Mouse (Mus musculus): ENCODE results near the gene Rack1. TPM values are rescaled to one million over a fixed set of nuclear protein-coding genes. Genes with fewer than 3 reads are reported as not detected.
"Not testable (repeated sequence)": the region's sequence is repeated elsewhere in the genome, so short reads cannot be mapped to it uniquely, and the experiment has no call there.

The Rack1 gene
- total RNA-seq (2021), result 100 to 1,000 TPM; 285 to 287 TPM
- long read RNA-seq, experiment 1, transcript Rack1-201 (8 exons, 1,447 nt), result major isoform, 55 of 61 reads
- long read RNA-seq, experiment 1, partial matches to known transcripts, result 4 of 61 reads
- long read RNA-seq, experiment 1, other reads (novel, unspliced or antisense), result 0 of 61 reads
- long read RNA-seq, experiment 2, transcript Rack1-205 (7 exons, 1,542 nt), result minor isoform, 5 of 141 reads
- long read RNA-seq, experiment 2, transcript Rack1-201 (8 exons, 1,447 nt), result major isoform, 125 of 141 reads
- long read RNA-seq, experiment 2, partial matches to known transcripts, result 10 of 141 reads
- long read RNA-seq, experiment 2, other reads (novel, unspliced or antisense), result 0 of 141 reads

DNA sequence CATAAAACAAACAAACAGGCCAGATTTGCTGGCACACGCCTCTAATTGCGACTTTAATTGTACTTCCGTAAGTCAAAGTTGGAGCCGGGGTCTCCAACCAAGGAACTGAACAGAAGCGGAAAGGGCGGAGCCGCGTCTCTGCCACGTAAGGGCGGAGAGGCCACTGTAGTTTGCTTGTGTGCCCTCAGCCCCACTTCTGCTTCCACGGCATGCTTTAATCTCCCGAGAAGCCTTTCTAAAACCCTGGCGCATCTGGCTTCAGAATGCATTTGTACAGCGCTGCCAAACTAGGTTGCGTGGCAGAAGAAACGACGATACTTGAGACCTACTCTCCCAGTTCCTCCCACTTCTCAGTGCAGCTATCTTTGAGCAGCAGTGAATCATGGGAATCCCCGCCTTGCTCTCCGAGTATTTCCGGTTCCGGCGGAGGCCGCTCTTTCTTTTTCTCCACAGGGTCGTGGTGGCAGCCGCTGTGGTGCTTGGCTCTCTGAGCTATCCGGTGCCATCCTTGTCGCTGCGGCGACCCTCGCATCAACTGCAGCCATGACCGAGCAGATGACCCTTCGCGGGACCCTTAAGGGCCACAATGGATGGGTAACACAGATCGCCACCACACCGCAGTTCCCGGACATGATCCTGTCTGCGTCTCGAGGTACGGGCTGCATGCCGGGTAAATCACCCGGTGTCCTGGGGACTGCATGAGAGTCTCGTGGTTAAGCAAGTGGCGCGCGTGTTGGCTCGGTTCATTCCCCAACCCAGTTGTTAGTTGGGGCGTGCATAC, at the start of gene Rack1:
Gene Rack1 (plus strand): TSS at position 412 of the 781 bp plus-strand sequence.
- peak; percentile 92 to 93 for DNase-seq (ENCODE audit: low spot score in 2 of 2)

GRCm38 (mm10) chr11:48750428-48750827, 49.7 kb upstream of the Rack1 start:
- DNase-seq (ENCODE audit: low spot score in 2 of 2), result no peak

- not testable (repeated sequence) for DNase-seq (ENCODE audit: low spot score in 2 of 2)
Observed at GRCm38 (mm10) chr11:48753534-48753933, 46.6 kb upstream of the Rack1 start.

GRCm38 (mm10) chr11:48759021-48759420, 41.1 kb upstream of the Rack1 start:
- DNase-seq (ENCODE audit: low spot score in 2 of 2), result no peak

DNA sequence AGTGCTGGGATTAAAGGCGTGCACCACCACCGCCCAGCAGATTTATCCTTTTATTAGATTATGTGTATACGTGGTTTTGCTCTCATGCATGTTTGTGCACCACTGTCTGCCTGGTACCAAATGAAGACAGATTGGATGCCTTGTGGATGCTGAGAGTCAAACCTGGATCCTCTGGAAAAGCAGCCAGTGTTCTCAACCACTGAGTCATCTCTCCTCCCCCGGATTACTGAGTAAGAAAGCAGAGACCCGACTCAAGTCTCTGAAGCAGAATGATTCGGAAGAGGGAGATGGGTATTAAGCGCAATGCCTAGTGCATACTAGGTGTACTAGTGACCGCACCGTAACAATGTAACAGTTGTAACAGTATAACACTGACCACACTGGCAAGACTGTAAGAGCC, 36.0 kb upstream of the Rack1 start:
- no peak for DNase-seq (ENCODE audit: low spot score in 2 of 2)

DNA sequence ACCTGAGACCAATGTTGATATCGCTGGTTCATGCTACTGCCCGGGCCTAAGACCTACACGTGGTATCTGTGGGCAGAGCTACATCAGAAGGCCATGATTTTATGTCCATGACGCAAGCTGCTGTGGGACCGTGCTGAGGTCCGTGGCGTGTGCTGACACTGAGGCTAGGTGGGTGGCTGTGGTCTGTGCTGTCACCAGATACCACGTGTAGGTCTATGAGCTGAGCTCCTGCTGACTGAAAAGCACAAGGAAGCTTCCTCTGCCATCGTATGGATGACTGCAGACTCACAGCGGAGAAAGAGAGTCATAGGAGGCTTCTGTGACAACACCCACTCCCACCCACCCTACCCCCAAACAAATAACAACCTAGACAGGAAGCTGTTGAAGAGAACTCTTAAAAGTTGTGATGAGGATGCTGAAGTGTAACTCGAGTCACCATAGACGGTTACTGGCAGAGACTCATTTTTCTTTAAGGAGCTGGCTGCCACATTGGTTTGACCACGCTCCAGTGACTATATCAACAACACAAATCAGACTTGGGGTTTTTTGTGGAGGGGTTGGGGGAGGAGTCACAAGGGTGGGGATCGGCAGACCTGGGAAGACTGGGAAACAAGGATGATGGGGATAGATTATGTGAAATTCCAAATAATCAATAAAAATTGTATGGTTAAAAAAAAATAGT, 32.8 kb upstream of the Rack1 start:
- DNase-seq (ENCODE audit: low spot score in 2 of 2), result no peak

DNA sequence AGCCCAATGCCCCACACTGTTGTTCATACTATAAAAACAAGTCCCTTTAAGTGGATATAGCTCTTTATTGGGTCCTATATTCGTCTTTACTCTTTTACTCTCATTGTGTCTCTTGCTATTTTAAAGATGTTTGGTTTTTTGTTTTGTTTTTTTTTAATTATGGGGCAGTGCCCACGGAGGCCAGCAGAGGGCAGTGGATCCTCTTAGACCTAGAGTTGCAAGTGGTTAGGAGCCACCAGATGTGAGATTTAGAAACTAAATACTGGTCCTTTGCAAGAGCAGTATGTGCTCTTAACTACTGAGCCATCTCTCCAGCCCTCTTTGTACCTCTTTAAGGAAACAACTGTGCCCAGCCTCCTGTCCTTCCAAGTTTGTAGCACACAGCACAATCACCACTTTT, 28.4 kb upstream of the Rack1 start:
- no peak for DNase-seq (ENCODE audit: low spot score in 2 of 2)

- DNase-seq (ENCODE audit: low spot score in 2 of 2), result peak; percentile 60 to 67
Observed at GRCm38 (mm10) chr11:48774443-48775298, 25.5 kb upstream of the Rack1 start.

DNA sequence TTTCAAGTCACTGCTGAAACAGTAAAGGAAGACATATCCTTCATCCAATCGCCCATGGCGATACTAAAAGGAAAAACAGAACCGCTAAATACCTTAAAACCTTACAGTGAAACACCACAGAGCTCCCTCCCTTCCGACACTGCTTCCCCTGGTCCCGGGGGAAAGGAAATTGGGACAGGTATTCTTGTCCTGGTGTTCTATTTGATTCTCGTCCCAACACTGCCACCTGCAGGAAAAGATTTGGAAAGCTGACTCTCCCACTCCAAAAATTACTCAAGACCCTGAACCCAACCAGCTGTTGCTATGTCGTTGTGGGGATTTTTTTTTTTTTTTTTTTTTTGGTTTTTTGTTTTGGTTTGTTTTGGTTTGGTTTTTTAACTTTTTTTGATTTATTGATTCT, 24.6 kb upstream of the Rack1 start:
- DNase-seq (ENCODE audit: low spot score in 2 of 2), result peak; percentile 52 to 72

GRCm38 (mm10) chr11:48776664-48777063, 23.5 kb upstream of the Rack1 start:
- no peak for DNase-seq (ENCODE audit: low spot score in 2 of 2)

- DNase-seq (ENCODE audit: low spot score in 2 of 2), result no peak
Observed at GRCm38 (mm10) chr11:48777303-48777702, 22.8 kb upstream of the Rack1 start.

DNA sequence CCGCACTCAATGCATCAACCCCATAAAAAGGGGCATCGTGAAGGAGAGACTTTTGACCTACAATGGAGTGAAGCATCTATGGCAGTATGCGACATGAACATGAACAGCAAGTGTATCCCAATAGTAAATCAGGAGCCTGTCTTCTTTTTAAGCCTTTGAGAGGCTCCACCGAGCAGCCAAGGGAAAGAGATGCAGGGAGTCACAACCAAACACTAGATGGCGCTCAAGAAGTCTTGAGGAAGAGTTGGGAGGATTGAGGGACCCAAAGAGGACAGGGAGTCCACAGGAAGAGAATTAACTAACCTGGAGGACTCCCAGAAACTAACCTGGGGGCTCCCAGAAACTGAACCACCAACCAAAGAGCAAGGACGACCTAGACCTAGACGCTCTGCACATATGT, 20.7 kb upstream of the Rack1 start:
- no peak for DNase-seq (ENCODE audit: low spot score in 2 of 2)

GRCm38 (mm10) chr11:48782243-48782642, 17.9 kb upstream of the Rack1 start:
- DNase-seq (ENCODE audit: low spot score in 2 of 2), result no peak

GRCm38 (mm10) chr11:48787455-48788211, 12.5 kb upstream of the Rack1 start:
- DNase-seq (ENCODE audit: low spot score in 2 of 2), result no peak

- peak; percentile 73 to 87 for DNase-seq (ENCODE audit: low spot score in 2 of 2)
Observed at GRCm38 (mm10) chr11:48788311-48789089, 11.6 kb upstream of the Rack1 start.

DNA sequence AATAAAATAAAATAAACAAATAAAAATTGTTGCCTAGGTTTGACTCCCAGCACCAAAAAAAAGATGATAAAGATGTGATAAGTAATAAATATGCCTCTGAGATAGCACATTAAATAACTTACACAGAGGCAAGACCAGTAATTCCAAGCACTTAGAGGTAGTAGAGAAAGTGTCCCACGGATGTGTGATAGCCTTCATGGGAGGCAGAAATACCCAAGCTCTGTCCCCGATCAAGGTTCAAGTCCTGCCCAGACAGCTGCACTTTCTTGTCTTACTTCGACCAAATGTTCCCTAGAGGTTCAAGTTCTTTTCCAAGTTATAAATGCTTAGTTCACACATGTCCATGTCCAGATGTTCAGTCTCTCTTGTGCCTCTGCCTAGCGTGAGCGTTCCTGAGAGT, 10.9 kb upstream of the Rack1 start:
- no peak for DNase-seq (ENCODE audit: low spot score in 2 of 2)

- peak; percentile 80 to 88 for DNase-seq (ENCODE audit: low spot score in 2 of 2)
Observed at GRCm38 (mm10) chr11:48789973-48790823, 9.9 kb upstream of the Rack1 start.

DNA sequence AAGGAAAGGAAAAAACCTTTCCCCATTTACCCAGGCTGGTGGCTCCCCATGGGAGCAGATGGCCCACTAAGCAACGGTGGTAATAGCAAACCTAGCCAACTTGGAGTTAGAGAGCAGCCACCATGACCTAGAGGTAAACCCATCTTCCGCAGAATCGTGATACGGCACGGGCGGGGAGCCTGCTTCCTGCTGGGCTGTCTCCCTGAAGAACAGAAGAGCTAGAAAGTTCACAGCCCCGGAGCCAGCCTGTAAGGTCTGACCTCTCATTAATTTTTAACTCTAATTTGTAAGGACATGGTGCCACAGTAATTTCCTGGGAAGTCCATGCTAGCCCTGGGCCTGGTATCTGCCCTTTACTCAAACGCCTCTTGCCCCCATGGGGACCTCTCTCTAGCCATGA, 9.2 kb upstream of the Rack1 start:
- DNase-seq (ENCODE audit: low spot score in 2 of 2), result no peak

All from layer of hippocampus, postnatal 14 days (tissue).